Mouse (Mus musculus) G1E (cell line): ENCODE data around the gene Helz2.

Experiments
- CTCF ChIP-seq: IDR thresholded peaks from 2 replicates; pipeline ENCODE4 v1.5.1; 2012; ENCODE audit warnings: low read depth, low read length, inconsistent platforms, mixed read lengths
- POLR2AphosphoS5 ChIP-seq: IDR thresholded peaks from 2 replicates; pipeline ENCODE4 v1.6.1; 2012; ENCODE audit warnings: low read depth, low read length, inconsistent platforms; ENCODE audit not compliant: insufficient replicate concordance
- TAL1 ChIP-seq: conservative IDR thresholded peaks from 2 replicates; pipeline ENCODE4 v1.6.1; 2012; ENCODE audit warnings: low read depth, low read length, inconsistent platforms, mixed read lengths

- TF ChIP-seq CTCF (no peak), TAL1 (no peak), POLR2AphosphoS5 (no peak)
Measured at GRCm38 (mm10) chr2:181242314-181242665, 463 bp upstream of the Helz2 start.
